Mouse (Mus musculus) right cerebral cortex, adult 18-20 months (tissue): Measurements from ENCODE around the gene Kng2.
"Not testable (repeated sequence)": the region's sequence is repeated elsewhere in the genome, so short reads cannot be mapped to it uniquely, and the experiment has no call there.

Experiments used
- DNase-seq: peaks from one replicate; pipeline ENCODE4 v3.0.0; 2022; ENCODE audit warnings: mixed read lengths

The Kng2 gene

GRCm38 (mm10) chr16:22955397-22956084 lies 73.7 kb downstream of the Kng2 start:
- DNase-seq = no peak

GRCm38 (mm10) chr16:22953069-22953468 lies 76.2 kb downstream of the Kng2 start:
- DNase-seq = no peak

DNA sequence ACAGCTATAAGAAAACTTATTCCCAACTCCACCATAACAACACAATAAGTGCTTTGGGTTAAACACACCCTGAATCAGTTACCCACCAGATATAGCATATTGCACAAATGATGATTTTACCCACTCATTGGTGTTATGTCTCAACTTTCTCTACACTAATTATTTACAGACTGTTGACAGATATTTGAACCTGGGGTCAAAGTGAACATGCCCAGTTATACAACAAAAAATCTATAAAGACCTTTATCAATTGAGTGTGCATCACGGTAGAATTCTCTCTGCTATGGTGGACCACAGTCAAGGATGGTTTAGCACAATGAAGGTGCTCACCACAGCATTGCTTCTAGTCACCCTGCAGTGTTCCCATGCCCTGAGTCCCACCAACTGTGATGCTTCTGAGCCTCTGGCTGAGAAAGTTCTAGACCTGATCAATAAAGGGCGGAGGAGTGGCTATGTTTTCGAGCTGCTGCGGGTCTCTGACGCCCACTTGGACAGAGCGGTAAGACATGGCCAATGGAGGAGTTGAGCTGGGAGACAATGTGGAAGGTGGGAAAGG lies 78.4 kb downstream of the Kng2 start, which contains the start of gene Hrg:
Gene Hrg (plus strand): TSS at position 233 of the 556 bp plus-strand sequence.
- no peak for DNase-seq

DNA sequence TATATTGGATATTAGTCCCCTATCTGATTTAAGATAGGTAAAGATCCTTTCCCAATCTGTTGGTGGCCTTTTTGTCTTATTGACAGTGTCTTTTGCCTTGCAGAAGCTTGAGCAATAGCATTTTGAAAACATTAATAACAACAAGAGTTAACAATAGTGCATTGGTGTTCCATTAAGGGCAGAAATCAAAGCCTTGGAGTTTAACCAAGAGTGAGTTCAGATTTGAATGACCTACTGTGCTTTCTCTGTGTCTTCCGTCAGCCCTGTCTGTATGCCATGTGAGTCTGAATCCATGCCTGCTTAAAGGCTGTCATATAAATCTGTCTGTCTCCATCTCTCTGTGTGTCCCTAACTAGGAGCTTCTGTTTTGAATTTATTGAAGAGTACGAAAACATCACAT lies 81.9 kb downstream of the Kng2 start:
- no peak for DNase-seq

- DNase-seq = not testable (repeated sequence)
These were observed 87.3 kb downstream of the Kng2 start for GRCm38 (mm10) chr16:22941825-22942476.

DNA sequence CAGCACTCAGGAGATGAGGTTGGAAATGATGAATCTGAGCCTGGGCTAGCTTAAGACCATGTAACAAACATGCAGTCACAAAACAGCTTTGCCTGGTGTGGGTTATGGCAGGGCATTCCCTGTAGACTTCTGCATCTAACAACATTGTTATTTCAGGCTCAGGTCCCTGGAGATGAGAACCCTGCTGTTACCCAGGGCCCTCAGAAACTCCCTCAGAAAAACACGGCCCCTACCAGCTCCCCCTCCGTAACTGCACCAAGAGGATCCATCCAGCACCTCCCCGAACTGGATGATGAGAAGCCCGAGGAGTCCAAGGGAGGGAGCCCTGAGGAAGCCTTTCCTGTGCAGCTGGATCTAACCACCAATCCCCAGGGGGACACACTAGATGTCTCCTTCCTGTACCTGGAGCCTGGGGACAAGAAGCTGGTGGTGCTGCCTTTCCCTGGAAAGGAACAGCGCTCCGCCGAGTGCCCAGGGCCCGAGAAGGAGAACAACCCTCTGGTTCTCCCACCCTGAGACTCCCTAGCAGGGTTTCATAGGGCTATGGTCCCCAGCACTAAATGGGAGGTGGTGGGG lies 90.1 kb downstream of the Kng2 start:
- no peak for DNase-seq

DNA sequence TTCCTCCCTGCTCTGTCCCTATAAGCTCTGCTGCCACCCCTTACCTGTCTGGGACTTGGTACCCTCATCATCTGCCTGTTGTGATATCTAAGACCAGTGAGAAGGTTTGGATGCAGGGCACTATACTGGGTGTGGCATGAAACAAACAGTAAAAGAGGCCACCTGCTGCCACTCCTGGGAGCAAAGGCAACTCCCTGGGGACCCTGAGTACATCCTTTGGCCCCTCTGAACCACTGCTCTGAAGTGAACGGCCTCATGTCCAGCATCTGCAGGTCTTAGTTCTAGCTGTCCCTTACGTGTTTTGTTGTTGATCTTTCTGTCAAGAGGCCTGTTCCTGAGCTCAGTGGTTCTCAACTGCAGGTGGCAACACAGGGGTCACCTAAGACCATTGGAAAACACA lies 90.7 kb downstream of the Kng2 start:
- no peak for DNase-seq

GRCm38 (mm10) chr16:22937631-22938030 lies 91.7 kb downstream of the Kng2 start:
- DNase-seq = no peak
